Mouse (Mus musculus): ENCODE data around the gene Il4i1. TPM values are rescaled to one million over a fixed set of nuclear protein-coding genes. Genes with fewer than 3 reads are reported as not detected.
A peak's percentile ranks its signal among the peaks of the same experiment; 100 is the strongest.

The Il4i1 gene
- polyA plus RNA-seq, 1 experiment: 71.7 TPM

GRCm38 (mm10) chr7:44853065-44853464 is 36.9 kb downstream of the Il4i1 start:
- H3K27me3 ChIP-seq (ENCODE audit: control insufficient read depth, insufficient read depth, low read length): no peaks in the 10 kb centered on the region
- DNase-seq: no peak
- TF ChIP-seq POLR2A (IDR thresholded peaks at IDR 0.05; ENCODE audit: control insufficient read depth, extremely low read depth, insufficient read depth, low read length, poor library complexity) (no peak), CTCF (IDR thresholded peaks at IDR 0.05; ENCODE audit: borderline replicate concordance, control insufficient read depth, extremely low read depth, insufficient read depth, low read length, poor library complexity) (no peak)
- H3K4me1 ChIP-seq (replicated peaks; ENCODE audit: control insufficient read depth, insufficient read depth, low read length): peaks cover 41% of the 10 kb centered on the region
- WGBS: 98% methylated on average over 2 of the region's 2 CpGs
- no peak overlapping the region for H3K4me3 ChIP-seq (ENCODE audit: control insufficient read depth, insufficient read depth, low read length)
- H3K36me3 ChIP-seq (ENCODE audit: control insufficient read depth, insufficient read depth, low read length): no peaks in the 10 kb centered on the region
- no peak overlapping the region for H3K27ac ChIP-seq (ENCODE audit: control insufficient read depth, insufficient read depth, low read length)

GRCm38 (mm10) chr7:44853596-44854355 is 37.6 kb downstream of the Il4i1 start:
- peaks cover 44% of the 10 kb centered on the region for H3K4me1 ChIP-seq (replicated peaks; ENCODE audit: control insufficient read depth, insufficient read depth, low read length)
- no peak for TF ChIP-seq CTCF (IDR thresholded peaks at IDR 0.05; ENCODE audit: borderline replicate concordance, control insufficient read depth, extremely low read depth, insufficient read depth, low read length, poor library complexity)
- TF ChIP-seq POLR2A (IDR thresholded peaks at IDR 0.05; ENCODE audit: control insufficient read depth, extremely low read depth, insufficient read depth, low read length, poor library complexity): no peak
- 38% methylated on average over 26 of the region's 26 CpGs for WGBS
- DNase-seq: peak; percentile 33
- H3K36me3 ChIP-seq (ENCODE audit: control insufficient read depth, insufficient read depth, low read length): no peaks in the 10 kb centered on the region
- peak overlapping the region; percentile 97 for H3K4me3 ChIP-seq (ENCODE audit: control insufficient read depth, insufficient read depth, low read length)
- peak overlapping the region; percentile 85 for H3K27ac ChIP-seq (ENCODE audit: control insufficient read depth, insufficient read depth, low read length)
- H3K27me3 ChIP-seq (ENCODE audit: control insufficient read depth, insufficient read depth, low read length): no peaks in the 10 kb centered on the region

- Histone ChIP-seq H3K4me1 (replicated peaks; ENCODE audit: control insufficient read depth, insufficient read depth, low read length) (peaks cover 44% of the 10 kb centered on the region), H3K27ac (ENCODE audit: control insufficient read depth, insufficient read depth, low read length) (peak overlapping the region; percentile 85)
Observed at GRCm38 (mm10) chr7:44854356-44855031, 38.3 kb downstream of the Il4i1 start.

GRCm38 (mm10) chr7:44855036-44855435 is 38.8 kb downstream of the Il4i1 start:
- peak overlapping the region; percentile 85 for H3K27ac ChIP-seq (ENCODE audit: control insufficient read depth, insufficient read depth, low read length)
- H3K4me1 ChIP-seq (replicated peaks; ENCODE audit: control insufficient read depth, insufficient read depth, low read length): peaks cover 44% of the 10 kb centered on the region
- TF ChIP-seq POLR2A (IDR thresholded peaks at IDR 0.05; ENCODE audit: control insufficient read depth, extremely low read depth, insufficient read depth, low read length, poor library complexity) (no peak), CTCF (IDR thresholded peaks at IDR 0.05; ENCODE audit: borderline replicate concordance, control insufficient read depth, extremely low read depth, insufficient read depth, low read length, poor library complexity) (no peak)
- peak overlapping the region; percentile 97 for H3K4me3 ChIP-seq (ENCODE audit: control insufficient read depth, insufficient read depth, low read length)
- no peaks in the 10 kb centered on the region for H3K27me3 ChIP-seq (ENCODE audit: control insufficient read depth, insufficient read depth, low read length)
- 39% methylated on average over 10 of the region's 10 CpGs for WGBS
- no peaks in the 10 kb centered on the region for H3K36me3 ChIP-seq (ENCODE audit: control insufficient read depth, insufficient read depth, low read length)
- DNase-seq: peak; percentile 40

More at GRCm38 (mm10) chr7:44854356-44855031, 38.3 kb downstream of the Il4i1 start:
- peak overlapping the region; percentile 97 for H3K4me3 ChIP-seq (ENCODE audit: control insufficient read depth, insufficient read depth, low read length)
- H3K27me3 ChIP-seq (ENCODE audit: control insufficient read depth, insufficient read depth, low read length): no peaks in the 10 kb centered on the region
- no peaks in the 10 kb centered on the region for H3K36me3 ChIP-seq (ENCODE audit: control insufficient read depth, insufficient read depth, low read length)
- TF ChIP-seq POLR2A (IDR thresholded peaks at IDR 0.05; ENCODE audit: control insufficient read depth, extremely low read depth, insufficient read depth, low read length, poor library complexity) (peak; percentile 80), CTCF (IDR thresholded peaks at IDR 0.05; ENCODE audit: borderline replicate concordance, control insufficient read depth, extremely low read depth, insufficient read depth, low read length, poor library complexity) (peak; percentile 35; the same call in 1 of the 2 replicates)
- WGBS: under 1% methylated on average over 45 of the region's 45 CpGs
- DNase-seq: peak; percentile 84

- peak; percentile 56 for DNase-seq
Observed at GRCm38 (mm10) chr7:44856265-44856916, 40.2 kb downstream of the Il4i1 start.

GRCm38 (mm10) chr7:44857042-44857552 is 40.9 kb downstream of the Il4i1 start, which contains the start of gene Pnkp:
Gene Pnkp, plus strand, starts transcription at chr7:44857139.
- no peaks in the 10 kb centered on the region for H3K27me3 ChIP-seq (ENCODE audit: control insufficient read depth, insufficient read depth, low read length)
- DNase-seq: peak; percentile 84
- H3K36me3 ChIP-seq (ENCODE audit: control insufficient read depth, insufficient read depth, low read length): no peaks in the 10 kb centered on the region; the same call in 1 of the 2 replicates
- H3K4me3 ChIP-seq (ENCODE audit: control insufficient read depth, insufficient read depth, low read length): peak within 1 kb of the TSS; percentile 88
- TF ChIP-seq POLR2A (IDR thresholded peaks at IDR 0.05; ENCODE audit: control insufficient read depth, extremely low read depth, insufficient read depth, low read length, poor library complexity): peak; percentile 58
- TF ChIP-seq CTCF (IDR thresholded peaks at IDR 0.05; ENCODE audit: borderline replicate concordance, control insufficient read depth, extremely low read depth, insufficient read depth, low read length, poor library complexity): peak; percentile 37; the same call in 1 of the 2 replicates
- peaks cover 34% of the 10 kb centered on the region for H3K4me1 ChIP-seq (replicated peaks; ENCODE audit: control insufficient read depth, insufficient read depth, low read length)
- H3K27ac ChIP-seq (ENCODE audit: control insufficient read depth, insufficient read depth, low read length): peak within 1 kb of the TSS; percentile 85
- WGBS: under 1% methylated on average over 32 of the region's 32 CpGs

More at GRCm38 (mm10) chr7:44856265-44856916, 40.2 kb downstream of the Il4i1 start:
- peak overlapping the region; percentile 85 for H3K27ac ChIP-seq (ENCODE audit: control insufficient read depth, insufficient read depth, low read length)
- no peak overlapping the region for H3K4me3 ChIP-seq (ENCODE audit: control insufficient read depth, insufficient read depth, low read length)
- H3K36me3 ChIP-seq (ENCODE audit: control insufficient read depth, insufficient read depth, low read length): no peaks in the 10 kb centered on the region
- no peak for TF ChIP-seq CTCF (IDR thresholded peaks at IDR 0.05; ENCODE audit: borderline replicate concordance, control insufficient read depth, extremely low read depth, insufficient read depth, low read length, poor library complexity)
- no peak for TF ChIP-seq POLR2A (IDR thresholded peaks at IDR 0.05; ENCODE audit: control insufficient read depth, extremely low read depth, insufficient read depth, low read length, poor library complexity)
- 24% methylated on average over 9 of the region's 9 CpGs for WGBS
- peaks cover 34% of the 10 kb centered on the region for H3K4me1 ChIP-seq (replicated peaks; ENCODE audit: control insufficient read depth, insufficient read depth, low read length)
- no peaks in the 10 kb centered on the region for H3K27me3 ChIP-seq (ENCODE audit: control insufficient read depth, insufficient read depth, low read length)
